Mouse (Mus musculus): Measurements from ENCODE around the gene Cpt1a.

DNA sequence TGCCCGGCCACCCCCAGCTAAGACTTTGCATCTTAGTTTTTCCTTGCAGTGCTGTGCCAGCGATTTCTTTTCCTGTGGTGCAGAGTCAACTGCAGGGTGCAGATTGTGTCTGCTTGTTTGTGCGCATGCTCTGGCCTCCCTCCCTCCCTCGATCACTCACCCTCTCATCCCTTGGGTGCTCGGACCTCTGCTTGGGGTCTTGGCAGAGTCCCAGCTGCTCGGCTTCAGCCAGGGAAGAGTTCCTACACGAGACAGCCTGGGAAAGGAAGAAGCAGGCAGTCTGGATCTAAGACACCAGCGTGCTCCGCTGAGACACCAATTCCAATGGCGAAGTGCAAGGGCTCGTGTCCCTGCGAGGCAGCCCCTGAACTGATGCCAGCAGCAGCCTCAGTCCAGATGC is 51.2 kb downstream of the Cpt1a start:
- TF ChIP-seq CTCF (IDR thresholded peaks at IDR 0.05; ENCODE audit: low read depth) (no peak), EP300 (optimal IDR thresholded peaks at IDR 0.05) (no peak)

All from stomach, postnatal 0 days (tissue).